Mouse (Mus musculus): ENCODE results near the gene Ptpn20. TPM values are rescaled to one million over a fixed set of nuclear protein-coding genes. Genes with fewer than 3 reads are reported as not detected.

The Ptpn20 gene
- total RNA-seq, 2 experiments from 2014 or later, result not detected

DNA sequence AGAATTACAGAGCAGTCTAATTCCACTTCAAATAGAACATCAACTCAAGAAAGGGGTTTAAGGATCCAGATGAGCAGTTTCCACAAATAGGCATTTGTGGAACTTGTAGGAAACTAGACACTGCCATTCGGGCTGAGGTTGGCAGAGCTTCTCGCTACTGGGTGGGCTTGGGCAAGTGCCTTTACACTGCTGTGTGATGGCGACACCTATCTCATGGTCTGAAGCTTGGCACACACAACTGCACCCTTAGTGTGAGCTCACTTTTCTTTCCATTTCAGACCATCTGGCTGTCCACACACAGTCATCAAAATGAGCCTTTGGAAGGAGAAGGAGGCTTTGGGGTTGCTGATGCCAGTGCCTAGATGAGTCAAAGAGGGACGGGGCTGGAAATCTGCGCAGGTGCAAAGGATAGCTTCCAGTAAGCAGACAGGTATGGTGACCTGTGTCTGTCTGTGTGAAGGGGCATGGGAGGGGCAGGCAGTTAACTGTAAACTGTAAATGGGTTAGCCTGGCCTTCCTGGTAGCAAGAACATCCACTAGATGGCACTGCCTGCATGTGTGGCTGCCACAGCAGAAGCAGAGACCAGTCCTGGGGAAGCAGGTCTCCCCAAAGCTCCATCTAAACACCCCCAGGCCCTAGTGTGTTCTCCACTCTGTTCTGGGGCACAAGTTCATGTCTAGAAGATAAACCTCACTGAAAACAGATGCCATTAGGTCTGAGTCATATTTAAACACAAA, 84.5 kb downstream of the Ptpn20 start:
- no peak for DNase-seq

DNA sequence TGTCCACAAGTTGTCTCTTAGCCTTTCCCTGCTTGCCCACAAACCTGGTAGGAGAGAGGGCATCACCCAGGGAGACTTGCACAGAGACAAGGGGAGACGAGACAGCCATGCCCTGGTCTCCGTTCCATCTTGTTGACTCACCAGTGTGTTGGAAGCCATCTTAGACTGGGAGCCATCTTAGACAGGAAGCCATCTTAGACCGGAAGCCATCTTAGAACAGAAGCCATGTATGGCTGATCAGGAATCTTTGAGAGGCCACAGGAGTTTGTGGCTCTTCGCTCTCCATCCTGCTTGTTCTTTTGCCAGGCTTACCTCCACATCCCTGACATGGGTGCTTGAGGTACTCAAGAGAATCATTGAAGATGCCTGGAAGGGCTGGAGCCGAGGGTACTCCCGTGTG, 89.0 kb downstream of the Ptpn20 start:
- no peak for DNase-seq

DNA sequence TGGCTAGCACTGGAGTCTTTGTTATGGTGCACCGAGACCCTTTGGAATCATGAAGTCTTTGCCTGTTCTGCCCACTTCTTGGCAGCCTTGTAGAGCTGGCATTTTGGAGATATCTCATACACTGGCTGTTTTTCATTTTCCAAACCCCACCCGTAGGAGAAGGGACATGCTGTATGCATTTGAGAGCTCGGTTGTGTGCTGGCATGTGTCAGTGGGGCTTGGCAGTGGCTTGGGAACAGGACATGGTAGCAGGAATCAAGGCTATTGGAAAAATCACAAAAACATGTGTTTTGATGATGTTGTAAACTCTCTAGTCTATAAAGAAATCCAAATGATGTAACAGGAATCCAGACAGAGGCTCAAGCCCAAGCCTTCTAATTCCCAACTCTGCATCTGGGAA, 89.7 kb downstream of the Ptpn20 start:
- peak; percentile 54 for DNase-seq

DNA sequence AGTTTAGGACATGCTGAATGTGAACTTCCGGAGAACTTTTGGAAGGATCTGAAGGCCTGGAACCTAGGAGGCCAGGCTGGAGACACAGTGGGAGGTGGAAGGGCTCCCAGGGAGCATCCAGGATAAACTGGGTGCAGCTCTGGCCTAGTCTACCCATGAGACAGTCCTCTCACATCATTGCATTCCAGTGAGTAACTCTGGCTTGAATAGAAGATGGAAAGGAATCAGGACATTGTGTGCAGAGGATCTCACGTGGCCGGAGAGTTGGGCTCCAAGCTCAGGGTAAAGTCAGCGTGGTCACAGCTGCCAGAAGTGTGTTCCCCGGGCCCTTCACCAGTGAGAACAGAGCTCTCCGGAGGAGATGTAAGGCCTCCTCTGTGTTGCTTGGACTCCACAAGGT, 91.6 kb downstream of the Ptpn20 start:
- DNase-seq, result peak; percentile 78

DNA sequence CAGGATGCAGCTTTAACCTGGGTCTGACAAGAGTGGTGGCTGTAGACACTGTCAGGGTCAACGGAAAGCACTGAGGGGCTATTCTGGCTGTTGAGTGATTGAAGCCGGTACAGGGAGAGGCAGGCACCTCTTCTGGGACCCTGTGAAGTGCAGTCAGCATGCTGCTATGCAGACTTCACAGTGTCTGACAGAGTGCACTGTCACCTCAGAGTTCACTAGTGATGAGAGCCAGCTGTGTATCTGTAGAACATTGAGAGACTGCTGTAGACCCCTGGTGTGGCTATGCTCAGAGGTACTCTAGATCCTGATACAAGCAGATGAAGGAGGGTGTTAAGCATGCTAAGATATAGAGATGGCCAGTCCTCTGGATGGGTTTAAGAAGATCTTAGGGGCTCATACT, 93.8 kb downstream of the Ptpn20 start:
- DNase-seq, result no peak

DNA sequence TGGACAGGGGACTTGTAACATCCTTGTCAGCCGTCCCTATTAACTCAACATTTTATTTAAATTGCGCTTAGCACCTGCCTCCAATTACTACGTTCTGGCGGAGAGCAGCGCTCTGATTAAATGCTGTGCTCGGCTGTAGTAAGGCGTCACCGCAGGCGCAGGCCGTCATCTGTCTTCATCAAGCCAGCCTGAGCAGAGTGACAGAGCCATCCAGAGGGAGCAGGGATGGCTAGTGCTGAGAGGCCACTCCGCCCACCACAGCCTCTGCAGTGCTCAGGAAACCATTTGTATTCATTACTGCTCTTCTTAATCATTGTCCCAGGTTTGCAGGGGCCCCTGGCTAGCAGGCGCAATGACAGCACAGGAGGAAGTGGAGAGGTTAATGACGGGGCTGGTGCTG, 94.7 kb downstream of the Ptpn20 start:
- DNase-seq, result no peak

DNA sequence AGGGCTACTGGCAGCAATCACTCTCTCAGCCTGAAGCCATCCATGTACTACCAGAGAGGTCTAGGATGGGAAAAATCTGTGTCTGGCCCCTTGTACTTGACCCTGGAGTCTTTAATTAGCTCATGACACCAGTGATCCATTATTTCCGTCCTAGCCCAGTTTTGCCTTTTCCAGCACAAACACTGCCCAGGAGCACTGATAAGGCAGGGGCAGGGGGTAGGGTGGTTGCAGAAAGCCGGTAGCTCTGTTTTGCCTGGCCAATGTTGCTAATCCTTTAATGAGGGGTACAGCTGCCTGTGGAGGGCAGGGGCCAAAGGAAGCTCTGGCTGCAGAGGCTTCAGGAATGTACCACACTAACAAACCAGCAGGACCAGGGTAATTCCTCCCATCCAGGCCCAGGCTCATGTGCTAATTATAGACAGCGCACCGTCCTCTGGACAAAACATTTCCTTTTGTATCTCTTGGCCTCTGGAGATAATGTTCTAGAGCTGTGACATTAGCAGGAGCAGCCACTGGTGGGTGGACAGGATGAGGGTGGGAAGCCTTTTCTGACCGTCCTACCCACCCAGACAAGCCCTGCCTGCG, 98.5 kb downstream of the Ptpn20 start:
- DNase-seq, result no peak

DNA sequence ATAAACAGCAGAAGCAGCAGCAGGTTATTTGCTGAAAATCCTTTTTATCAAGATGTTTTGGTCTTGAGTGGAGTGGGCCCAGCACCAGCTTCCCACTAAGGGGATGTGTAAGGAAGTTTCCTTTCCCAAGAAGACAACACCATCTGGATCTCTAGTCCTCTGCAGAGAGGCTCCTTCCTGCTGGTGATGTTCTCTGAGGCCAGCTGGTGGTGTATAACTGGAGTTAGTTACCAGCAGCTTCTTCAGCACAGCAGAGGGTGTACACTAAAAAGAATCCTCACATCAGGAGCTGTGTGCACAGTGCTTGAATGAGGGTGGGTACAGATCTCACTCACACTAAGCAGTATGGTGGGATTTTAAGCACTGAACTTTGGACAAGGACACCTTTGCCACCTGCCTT, 100.0 kb downstream of the Ptpn20 start:
- DNase-seq, result no peak

Other genes starting within 250 kb of the Ptpn20 start
- 10 to 100 TPM; 26.4 to 27.6 TPM for gene Mapk8, start 142.0 kb upstream of the Ptpn20 start, total RNA-seq (2021)
- gene Frmpd2, start 117.5 kb upstream of the Ptpn20 start, total RNA-seq (2021), result not detected

Data from gastrocnemius, postnatal 25 days (tissue).